In the genomic region with DNA sequence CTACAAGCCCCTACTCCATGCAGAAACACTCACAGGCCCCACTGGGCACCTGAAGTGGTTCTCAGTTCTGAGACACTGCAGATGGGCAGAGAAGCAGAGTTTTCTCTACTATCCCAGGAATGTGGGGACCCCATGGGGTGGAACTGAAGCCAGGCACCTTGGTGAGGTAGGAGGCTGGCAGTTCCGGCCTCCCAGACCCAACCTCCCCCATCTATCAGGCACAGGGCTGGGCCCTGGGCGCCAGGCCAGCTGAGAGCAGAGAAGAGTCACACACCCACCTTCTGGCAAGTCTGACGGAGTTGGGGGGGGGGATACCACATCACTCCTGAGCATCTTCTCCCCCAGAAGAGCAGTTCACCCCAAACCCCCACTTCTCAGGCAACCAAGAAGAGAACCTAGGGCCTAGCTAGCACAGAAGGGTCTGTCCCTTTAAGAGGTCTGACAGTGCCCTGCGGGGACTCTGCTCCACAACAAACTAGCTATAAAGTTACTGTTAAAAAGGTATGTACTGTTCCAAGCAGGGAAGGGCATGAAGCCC, we compare ENCODE assay signal across 10 mouse cellular contexts. TPM values are rescaled to one million over a fixed set of nuclear protein-coding genes. Genes with fewer than 3 reads are reported as not detected.
DNase-seq lines count a peak whose midpoint lies in the region; ATAC-seq and TF ChIP-seq lines count a peak whose summit lies in the region.
"Had no signal": no experiment of that assay in that cellular context is flagged by ENCODE, and none has a peak within 500 bp of the region (broad histone marks: within the 10 kb centered on the region; RNA-seq: fewer than 3 reads in every experiment).

No protein-coding gene starts in this region.

- TF ChIP-seq CTCF in MEL (IDR thresholded peaks at IDR 0.05 in 2 of 3, conservative IDR thresholded peaks at IDR 0.05 in 1 of 3; ENCODE audit: control insufficient read depth in 1 of 3, insufficient read depth in 1 of 3, low read depth in 2 of 3, low read length in 3 of 3, poor library complexity in 1 of 3, severe bottlenecking in 1 of 3), result no peak
- TF ChIP-seq CTCF in heart, postnatal 0 days (IDR thresholded peaks at IDR 0.05; ENCODE audit: low read depth), result no peak

- H3K4me3 ChIP-seq in forebrain, embryonic 13.5 days, result no peak overlapping the region
- no peak overlapping the region for H3K4me3 ChIP-seq in forebrain, embryonic 11.5 days (ENCODE audit: low read depth, low read length)
- H3K4me3 ChIP-seq in MEL (ENCODE audit: control insufficient read depth in 1 of 2, insufficient read depth in 1 of 2, low read depth in 2 of 2, low read length in 2 of 2), result peak overlapping the region; percentile 40
- H3K4me3 ChIP-seq in heart, postnatal 0 days (ENCODE audit: low read depth, low read length), result peak overlapping the region; percentile 46
- H3K4me3 ChIP-seq in limb, embryonic 13.5 days, result peak overlapping the region; percentile 17
- H3K4me3 ChIP-seq: midbrain, embryonic 12.5 days had no signal

- H3K27me3 ChIP-seq in forebrain, embryonic 13.5 days, result no peaks in the 10 kb centered on the region
- no peaks in the 10 kb centered on the region for H3K27me3 ChIP-seq in forebrain, embryonic 11.5 days (ENCODE audit: control insufficient read depth, insufficient read depth, low read length)
- no peaks in the 10 kb centered on the region for H3K27me3 ChIP-seq in MEL (ENCODE audit: control insufficient read depth in 1 of 2, insufficient read depth in 2 of 2, low read length in 2 of 2)
- no peaks in the 10 kb centered on the region for H3K27me3 ChIP-seq in heart, postnatal 0 days (ENCODE audit: control insufficient read depth, insufficient read depth, low read length)
- no peaks in the 10 kb centered on the region for H3K27me3 ChIP-seq in limb, embryonic 13.5 days
- H3K27me3 ChIP-seq: midbrain, embryonic 12.5 days had no signal

- 69% methylated on average over 4 of the region's 4 CpGs for WGBS in forebrain, embryonic 13.5 days
- whole genome bisulfite sequencing in forebrain, embryonic 11.5 days, result 68% methylated on average over 4 of the region's 4 CpGs
- 9% methylated on average over 4 of the region's 4 CpGs for WGBS in heart, postnatal 0 days
- 47% methylated on average over 4 of the region's 4 CpGs for WGBS in limb, embryonic 13.5 days

- peaks cover 69% of the 10 kb centered on the region for H3K36me3 ChIP-seq in forebrain, embryonic 13.5 days (ENCODE audit: poor library complexity, severe bottlenecking)
- peaks cover 6% of the 10 kb centered on the region for H3K36me3 ChIP-seq in forebrain, embryonic 11.5 days (ENCODE audit: control insufficient read depth, insufficient read depth, low read length)
- H3K36me3 ChIP-seq in MEL (ENCODE audit: control insufficient read depth in 1 of 2, insufficient read depth in 2 of 2, low read length in 2 of 2), result peaks cover 16 to 53% of the 10 kb centered on the region in 2 experiments
- H3K36me3 ChIP-seq in heart, postnatal 0 days (replicated peaks; ENCODE audit: control insufficient read depth, insufficient read depth, low read length), result peaks cover 41% of the 10 kb centered on the region
- peaks cover 79% of the 10 kb centered on the region for H3K36me3 ChIP-seq in limb, embryonic 13.5 days

- H3K4me1 ChIP-seq in forebrain, embryonic 13.5 days, result peaks cover 29% of the 10 kb centered on the region
- peaks cover 14% of the 10 kb centered on the region; the same call in 1 of the 2 replicates for H3K4me1 ChIP-seq in forebrain, embryonic 11.5 days (replicated peaks; ENCODE audit: control insufficient read depth, insufficient read depth, low read length)
- peaks cover 35 to 64% of the 10 kb centered on the region in 2 experiments for H3K4me1 ChIP-seq in MEL (ENCODE audit: control insufficient read depth in 1 of 2, insufficient read depth in 2 of 2, low read length in 2 of 2)
- H3K4me1 ChIP-seq in heart, postnatal 0 days (ENCODE audit: control insufficient read depth, insufficient read depth), result peaks cover 51% of the 10 kb centered on the region
- peaks cover 51% of the 10 kb centered on the region for H3K4me1 ChIP-seq in limb, embryonic 13.5 days

- H3K79me2 ChIP-seq in MEL (ENCODE audit: control insufficient read depth, insufficient read depth, low read length, poor library complexity), result peaks cover 63% of the 10 kb centered on the region

- no peak for ATAC-seq in forebrain, embryonic 13.5 days
- ATAC-seq in forebrain, embryonic 11.5 days (replicated peaks; ENCODE audit: low FRiP score), result no peak
- ATAC-seq in heart, postnatal 0 days (ENCODE audit: insufficient read depth, low read depth), result no peak
- no peak for ATAC-seq in limb, embryonic 13.5 days (ENCODE audit: low FRiP score, low read depth)

- H3K4me2 ChIP-seq in forebrain, embryonic 13.5 days, result no peak overlapping the region
- H3K4me2 ChIP-seq in forebrain, embryonic 11.5 days (ENCODE audit: low read depth, low read length, severe bottlenecking), result no peak overlapping the region
- H3K4me2 ChIP-seq in heart, postnatal 0 days (ENCODE audit: low read depth, low read length), result peak overlapping the region; percentile 86
- H3K4me2 ChIP-seq in limb, embryonic 13.5 days (replicated peaks), result peak overlapping the region; percentile 46
- H3K4me2 ChIP-seq: midbrain, embryonic 12.5 days had no signal

- peak; percentile 74 to 83 for TF ChIP-seq EP300 in MEL (IDR thresholded peaks at IDR 0.05; ENCODE audit: low read depth in 1 of 2, low read length in 2 of 2)
- no peak for TF ChIP-seq EP300 in heart, postnatal 0 days (IDR thresholded peaks at IDR 0.05; ENCODE audit: low read depth)

- H3K27ac ChIP-seq in forebrain, embryonic 13.5 days, result no peak overlapping the region
- no peak overlapping the region for H3K27ac ChIP-seq in forebrain, embryonic 11.5 days (ENCODE audit: low read depth, low read length)
- H3K27ac ChIP-seq in MEL (ENCODE audit: control insufficient read depth, low read depth, low read length), result peak overlapping the region; percentile 92
- H3K27ac ChIP-seq in heart, postnatal 0 days (ENCODE audit: low read depth), result peak overlapping the region; percentile 97
- peak overlapping the region; percentile 48; the same call in 1 of the 2 replicates for H3K27ac ChIP-seq in limb, embryonic 13.5 days
- H3K27ac ChIP-seq: midbrain, embryonic 12.5 days had no signal

- DNase-seq in forebrain, embryonic 11.5 days (ENCODE audit: low spot score), result no peak
- DNase-seq in MEL (ENCODE audit: low read depth, low spot score), result peak; percentile 90
- no peak for DNase-seq in heart, postnatal 0 days (ENCODE audit: low spot score)
- no peak for DNase-seq in adrenal gland, postnatal 14 days
- DNase-seq in adrenal gland, adult 2 months, result no peak
- DNase-seq in B cell, adult 2 months, result no peak

- no peak for TF ChIP-seq RAD21 in MEL (IDR thresholded peaks at IDR 0.05; ENCODE audit: low read depth, low read length)

- no peaks in the 10 kb centered on the region for H3K9me3 ChIP-seq in forebrain, embryonic 13.5 days (replicated peaks)
- H3K9me3 ChIP-seq in forebrain, embryonic 11.5 days (ENCODE audit: control insufficient read depth, low read length), result no peaks in the 10 kb centered on the region
- no peaks in the 10 kb centered on the region for H3K9me3 ChIP-seq in MEL (replicated peaks; ENCODE audit: insufficient read depth, low read length)
- no peaks in the 10 kb centered on the region for H3K9me3 ChIP-seq in heart, postnatal 0 days (replicated peaks; ENCODE audit: control insufficient read depth, low read length)
- no peaks in the 10 kb centered on the region for H3K9me3 ChIP-seq in limb, embryonic 13.5 days
- H3K9me3 ChIP-seq: midbrain, embryonic 12.5 days had no signal

- H3K9ac ChIP-seq in forebrain, embryonic 13.5 days, result peak overlapping the region; percentile 41; the same call in 1 of the 2 replicates
- H3K9ac ChIP-seq in forebrain, embryonic 11.5 days (ENCODE audit: low read length), result no peak overlapping the region
- peak overlapping the region; percentile 72 for H3K9ac ChIP-seq in MEL (ENCODE audit: control insufficient read depth, low read depth, low read length, poor library complexity, severe bottlenecking)
- peak overlapping the region; percentile 56 for H3K9ac ChIP-seq in heart, postnatal 0 days (replicated peaks; ENCODE audit: low read depth, low read length)
- H3K9ac ChIP-seq in limb, embryonic 13.5 days, result peak overlapping the region; percentile 56

- TF ChIP-seq POLR2A in MEL (IDR thresholded peaks at IDR 0.05; ENCODE audit: control insufficient read depth in 1 of 2, insufficient read depth in 1 of 2, low read depth in 1 of 2, low read length in 2 of 2, poor library complexity in 1 of 2), result peak in 1 of 2 experiments; percentile 51; a peak in 2 of 4 replicates

RNA-seq across cellular contexts. Expression of gene Adcy6, which starts 6.9 kb away (rescaled TPM):
- 8.9 and 10.3 TPM in 2 replicates for polyA plus RNA-seq in forebrain, embryonic 13.5 days (2015; fragmentation: Nextera tagmentation; extraction: Ambion mirVana)
- polyA plus RNA-seq in forebrain, embryonic 11.5 days (2014; fragmentation: Nextera tagmentation; extraction: Ambion mirVana), result 11.2 and 12.3 TPM in 2 replicates
- total RNA-seq in MEL (2012; rRNA removed), result 58.9 and 76.0 TPM in 2 replicates
- 10 to 100 TPM in 1 of 2 experiments, not detected in 1; 77.3 TPM for polyA plus RNA-seq in MEL (2012; ENCODE audit: insufficient read depth in 1 of 2, insufficient read length in 2 of 2, low read depth in 1 of 2, low replicate concordance in 2 of 2, missing spikeins in 1 of 2)
- total RNA-seq in heart, postnatal 0 days (2014; rRNA removed; ENCODE audit: low replicate concordance), result 200 and 216 TPM in 2 replicates
- polyA plus RNA-seq in heart, postnatal 0 days (2015; fragmentation: Nextera tagmentation; extraction: Ambion mirVana), result 29.2 and 33.5 TPM in 2 replicates
- polyA plus RNA-seq in limb, embryonic 13.5 days (2015; fragmentation: Nextera tagmentation; extraction: Ambion mirVana), result 16.9 and 17.1 TPM in 2 replicates
- total RNA-seq in adrenal gland, postnatal 14 days (2021), result 73.8 and 86.1 TPM in 2 replicates
- 10 to 100 TPM; 35.5 to 67.1 TPM for total RNA-seq in adrenal gland, adult 2 months (2021)
- 44.6 and 49.2 TPM in 2 replicates for polyA plus RNA-seq in adrenal gland, adult 2 months (2012; rRNA removed)

RNA-seq across cellular contexts. Expression of gene Cacnb3, which starts 27.6 kb away (rescaled TPM):
- polyA plus RNA-seq in forebrain, embryonic 13.5 days (2015; fragmentation: Nextera tagmentation; extraction: Ambion mirVana), result 82.1 and 94.8 TPM in 2 replicates
- polyA plus RNA-seq in forebrain, embryonic 11.5 days (2014; fragmentation: Nextera tagmentation; extraction: Ambion mirVana), result 45.3 and 46.9 TPM in 2 replicates
- total RNA-seq in MEL (2012; rRNA removed), result 1.4 TPM in 2 replicates
- 1 to 10 TPM in 1 of 2 experiments, not detected in 1; 8.5 TPM for polyA plus RNA-seq in MEL (2012; ENCODE audit: insufficient read depth in 1 of 2, insufficient read length in 2 of 2, low read depth in 1 of 2, low replicate concordance in 2 of 2, missing spikeins in 1 of 2)
- total RNA-seq in heart, postnatal 0 days (2014; rRNA removed; ENCODE audit: low replicate concordance), result 15.6 and 19.4 TPM in 2 replicates
- 5.7 and 6.1 TPM in 2 replicates for polyA plus RNA-seq in heart, postnatal 0 days (2015; fragmentation: Nextera tagmentation; extraction: Ambion mirVana)
- 43.7 and 48.2 TPM in 2 replicates for polyA plus RNA-seq in limb, embryonic 13.5 days (2015; fragmentation: Nextera tagmentation; extraction: Ambion mirVana)
- total RNA-seq in adrenal gland, postnatal 14 days (2021), result 12.0 and 18.2 TPM in 2 replicates
- total RNA-seq in adrenal gland, adult 2 months (2021), result 10 to 100 TPM; 12.8 to 17.7 TPM
- 25.9 and 31.1 TPM in 2 replicates for polyA plus RNA-seq in adrenal gland, adult 2 months (2012; rRNA removed)
- total RNA-seq: common myeloid progenitor, adult 5-6 weeks had no signal

RNA-seq across cellular contexts. Expression of gene 4930415O20Rik, which starts 32.2 kb away (rescaled TPM):
- polyA plus RNA-seq in forebrain, embryonic 13.5 days (2015; fragmentation: Nextera tagmentation; extraction: Ambion mirVana), result not detected in 2 replicates
- not detected in 2 replicates for polyA plus RNA-seq in forebrain, embryonic 11.5 days (2014; fragmentation: Nextera tagmentation; extraction: Ambion mirVana)
- total RNA-seq in MEL (2012; rRNA removed), result 0.50 TPM in 1 of 2 replicates, not detected in the other
- polyA plus RNA-seq in MEL (2012; ENCODE audit: insufficient read depth in 1 of 2, insufficient read length in 2 of 2, low read depth in 1 of 2, low replicate concordance in 2 of 2, missing spikeins in 1 of 2), result under 1 TPM in 1 of 2 experiments, not detected in 1; 0.31 TPM
- total RNA-seq in heart, postnatal 0 days (2014; rRNA removed; ENCODE audit: low replicate concordance), result not detected in 2 replicates
- 0.30 TPM in 1 of 2 replicates, not detected in the other for polyA plus RNA-seq in heart, postnatal 0 days (2015; fragmentation: Nextera tagmentation; extraction: Ambion mirVana)
- not detected in 2 replicates for polyA plus RNA-seq in limb, embryonic 13.5 days (2015; fragmentation: Nextera tagmentation; extraction: Ambion mirVana)
- 1.1 TPM in 1 of 2 replicates, not detected in the other for total RNA-seq in adrenal gland, postnatal 14 days (2021)
- under 1 TPM; 0.58 to 0.59 TPM for total RNA-seq in adrenal gland, adult 2 months (2021)
- polyA plus RNA-seq in adrenal gland, adult 2 months (2012; rRNA removed), result 0.22 TPM in 1 of 2 replicates, not detected in the other
- total RNA-seq: common myeloid progenitor, adult 5-6 weeks had no signal
- polyA plus RNA-seq: midbrain, embryonic 12.5 days had no signal

RNA-seq across cellular contexts. Expression of gene Ccnt1, which starts 32.3 kb away (rescaled TPM):
- 63.6 and 68.1 TPM in 2 replicates for polyA plus RNA-seq in forebrain, embryonic 13.5 days (2015; fragmentation: Nextera tagmentation; extraction: Ambion mirVana)
- polyA plus RNA-seq in forebrain, embryonic 11.5 days (2014; fragmentation: Nextera tagmentation; extraction: Ambion mirVana), result 62.2 and 67.0 TPM in 2 replicates
- 40.5 and 44.0 TPM in 2 replicates for total RNA-seq in MEL (2012; rRNA removed)
- polyA plus RNA-seq in MEL (2012; ENCODE audit: insufficient read depth in 1 of 2, insufficient read length in 2 of 2, low read depth in 1 of 2, low replicate concordance in 2 of 2, missing spikeins in 1 of 2), result 10 to 100 TPM; 19.5 to 63.2 TPM
- total RNA-seq in heart, postnatal 0 days (2014; rRNA removed; ENCODE audit: low replicate concordance), result 20.0 and 32.8 TPM in 2 replicates
- polyA plus RNA-seq in heart, postnatal 0 days (2015; fragmentation: Nextera tagmentation; extraction: Ambion mirVana), result 21.4 and 22.3 TPM in 2 replicates
- polyA plus RNA-seq in limb, embryonic 13.5 days (2015; fragmentation: Nextera tagmentation; extraction: Ambion mirVana), result 57.7 and 62.1 TPM in 2 replicates
- 57.0 and 57.3 TPM in 2 replicates for total RNA-seq in adrenal gland, postnatal 14 days (2021)
- total RNA-seq in adrenal gland, adult 2 months (2021), result 10 to 100 TPM; 42.2 to 66.4 TPM
- polyA plus RNA-seq in adrenal gland, adult 2 months (2012; rRNA removed), result 3.9 and 5.8 TPM in 2 replicates

RNA-seq across cellular contexts. Expression of gene Ddx23, which starts 59.7 kb away (rescaled TPM):
- 32.5 and 33.3 TPM in 2 replicates for polyA plus RNA-seq in forebrain, embryonic 13.5 days (2015; fragmentation: Nextera tagmentation; extraction: Ambion mirVana)
- polyA plus RNA-seq in forebrain, embryonic 11.5 days (2014; fragmentation: Nextera tagmentation; extraction: Ambion mirVana), result 24.2 and 31.2 TPM in 2 replicates
- total RNA-seq in MEL (2012; rRNA removed), result 193 and 213 TPM in 2 replicates
- polyA plus RNA-seq in MEL (2012; ENCODE audit: insufficient read depth in 1 of 2, insufficient read length in 2 of 2, low read depth in 1 of 2, low replicate concordance in 2 of 2, missing spikeins in 1 of 2), result 100 to 1,000 TPM; 194 to 252 TPM
- total RNA-seq in heart, postnatal 0 days (2014; rRNA removed; ENCODE audit: low replicate concordance), result 25.1 and 32.7 TPM in 2 replicates
- polyA plus RNA-seq in heart, postnatal 0 days (2015; fragmentation: Nextera tagmentation; extraction: Ambion mirVana), result 11.8 and 12.9 TPM in 2 replicates
- polyA plus RNA-seq in limb, embryonic 13.5 days (2015; fragmentation: Nextera tagmentation; extraction: Ambion mirVana), result 34.5 and 35.5 TPM in 2 replicates
- 85.2 and 87.5 TPM in 2 replicates for total RNA-seq in adrenal gland, postnatal 14 days (2021)
- 10 to 100 TPM; 65.5 to 84.6 TPM for total RNA-seq in adrenal gland, adult 2 months (2021)
- 25.6 and 27.7 TPM in 2 replicates for polyA plus RNA-seq in adrenal gland, adult 2 months (2012; rRNA removed)

Comparison
In these comparisons a context has a peak if more than half of its experiments do, and no peak if none do; other contexts are left out.
1. H3K27ac ChIP-seq: peak in MEL (single experiment), heart, postnatal 0 days (single experiment) and limb, embryonic 13.5 days (single experiment); none in forebrain, embryonic 13.5 days (single experiment) and forebrain, embryonic 11.5 days (single experiment).
2. H3K4me2 ChIP-seq: peak in heart, postnatal 0 days (single experiment) and limb, embryonic 13.5 days (single experiment); none in forebrain, embryonic 13.5 days (single experiment) and forebrain, embryonic 11.5 days (single experiment).
3. H3K4me3 ChIP-seq: peak in MEL (2 of 2), heart, postnatal 0 days (single experiment) and limb, embryonic 13.5 days (single experiment); none in forebrain, embryonic 13.5 days (single experiment) and forebrain, embryonic 11.5 days (single experiment).